Mouse (Mus musculus): ENCODE measurements around the gene Kcnk1. TPM values are rescaled to one million over a fixed set of nuclear protein-coding genes. Genes with fewer than 3 reads are reported as not detected.

Kcnk1 gene
- polyA plus RNA-seq, 1 experiment from 2014 or later: 66.5 TPM

DNA sequence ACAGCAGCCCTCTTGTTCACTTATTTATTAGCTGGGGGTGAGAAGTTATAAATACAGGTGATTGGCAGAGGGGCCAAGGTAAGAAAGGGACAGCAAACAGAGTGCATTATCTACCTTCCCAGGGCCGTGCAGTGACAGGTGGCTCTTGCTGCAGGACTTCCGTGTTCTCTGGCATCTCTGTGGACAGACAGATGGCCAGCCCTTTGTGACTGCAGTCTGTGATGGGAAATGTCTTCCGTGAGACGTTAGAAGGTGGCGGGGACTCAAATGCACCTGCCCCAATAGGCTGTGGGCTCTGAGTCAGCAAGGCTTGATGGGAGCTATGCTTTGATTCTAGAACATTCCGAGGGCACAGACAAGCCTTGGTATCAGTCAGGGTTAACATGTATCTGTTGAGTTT lies 17.4 kb downstream of the Kcnk1 start:
- no peaks in the 10 kb centered on the region for H3K9me3 ChIP-seq (replicated peaks; ENCODE audit: low read length)
- H3K27me3 ChIP-seq (ENCODE audit: insufficient read depth, low read length): no peaks in the 10 kb centered on the region
- TF ChIP-seq CTCF (IDR thresholded peaks at IDR 0.05; ENCODE audit: low read depth): no peak
- H3K4me3 ChIP-seq (replicated peaks; ENCODE audit: low read depth, low read length): no peak overlapping the region
- no peaks in the 10 kb centered on the region for H3K36me3 ChIP-seq (ENCODE audit: insufficient read depth, low read length)
- DNase-seq (ENCODE audit: low spot score) (no peak), ATAC-seq (replicated peaks; ENCODE audit: low FRiP score, low read depth) (no peak)
- H3K4me1 ChIP-seq (replicated peaks; ENCODE audit: insufficient read depth, low read length): no peaks in the 10 kb centered on the region
- whole genome bisulfite sequencing: 88% methylated on average over 6 of the region's 6 CpGs
- no peak overlapping the region for H3K9ac ChIP-seq (ENCODE audit: low read depth, low read length)
- no peak overlapping the region for H3K27ac ChIP-seq
- no peak overlapping the region for H3K4me2 ChIP-seq (ENCODE audit: low read length)

GRCm38 (mm10) chr8:126013646-126014045 lies 18.7 kb downstream of the Kcnk1 start:
- Histone ChIP-seq H3K4me2 (ENCODE audit: low read length) (no peak overlapping the region), H3K9ac (ENCODE audit: low read depth, low read length) (no peak overlapping the region), H3K36me3 (ENCODE audit: insufficient read depth, low read length) (no peaks in the 10 kb centered on the region), H3K27me3 (ENCODE audit: insufficient read depth, low read length) (no peaks in the 10 kb centered on the region), H3K4me3 (replicated peaks; ENCODE audit: low read depth, low read length) (no peak overlapping the region), H3K9me3 (replicated peaks; ENCODE audit: low read length) (no peaks in the 10 kb centered on the region), H3K4me1 (replicated peaks; ENCODE audit: insufficient read depth, low read length) (no peaks in the 10 kb centered on the region), H3K27ac (no peak overlapping the region)
- no peak for ATAC-seq (replicated peaks; ENCODE audit: low FRiP score, low read depth)
- 85% methylated on average over 5 of the region's 5 CpGs for WGBS
- TF ChIP-seq CTCF (IDR thresholded peaks at IDR 0.05; ENCODE audit: low read depth): no peak
- no peak for DNase-seq (ENCODE audit: low spot score)

- no peaks in the 10 kb centered on the region for H3K4me1 ChIP-seq (replicated peaks; ENCODE audit: insufficient read depth, low read length)
- WGBS: 87% methylated on average over 8 of the region's 8 CpGs
- DNase-seq (ENCODE audit: low spot score): no peak
- no peak overlapping the region for H3K4me2 ChIP-seq (ENCODE audit: low read length)
- H3K9me3 ChIP-seq (replicated peaks; ENCODE audit: low read length): no peaks in the 10 kb centered on the region
- H3K36me3 ChIP-seq (ENCODE audit: insufficient read depth, low read length): no peaks in the 10 kb centered on the region
- ATAC-seq (replicated peaks; ENCODE audit: low FRiP score, low read depth): no peak
- no peak overlapping the region for H3K9ac ChIP-seq (ENCODE audit: low read depth, low read length)
- no peaks in the 10 kb centered on the region for H3K27me3 ChIP-seq (ENCODE audit: insufficient read depth, low read length)
- H3K27ac ChIP-seq: no peak overlapping the region
- no peak overlapping the region for H3K4me3 ChIP-seq (replicated peaks; ENCODE audit: low read depth, low read length)
- no peak for TF ChIP-seq CTCF (IDR thresholded peaks at IDR 0.05; ENCODE audit: low read depth)
Observed at GRCm38 (mm10) chr8:126021932-126022331, 27.0 kb downstream of the Kcnk1 start.

- no peak for ATAC-seq (replicated peaks; ENCODE audit: low FRiP score, low read depth)
- H3K9me3 ChIP-seq (replicated peaks; ENCODE audit: low read length): no peaks in the 10 kb centered on the region
- H3K9ac ChIP-seq (ENCODE audit: low read depth, low read length): no peak overlapping the region
- no peak for TF ChIP-seq CTCF (IDR thresholded peaks at IDR 0.05; ENCODE audit: low read depth)
- no peaks in the 10 kb centered on the region for H3K36me3 ChIP-seq (ENCODE audit: insufficient read depth, low read length)
- no peaks in the 10 kb centered on the region for H3K27me3 ChIP-seq (ENCODE audit: insufficient read depth, low read length)
- DNase-seq (ENCODE audit: low spot score): no peak
- no peak overlapping the region for H3K4me3 ChIP-seq (replicated peaks; ENCODE audit: low read depth, low read length)
- no peak overlapping the region for H3K27ac ChIP-seq
- H3K4me1 ChIP-seq (replicated peaks; ENCODE audit: insufficient read depth, low read length): no peaks in the 10 kb centered on the region
- WGBS: 67% methylated on average over 3 of the region's 3 CpGs
- H3K4me2 ChIP-seq (ENCODE audit: low read length): no peak overlapping the region
Observed at GRCm38 (mm10) chr8:126023706-126024305, 28.8 kb downstream of the Kcnk1 start.

GRCm38 (mm10) chr8:126024891-126025290 lies 29.9 kb downstream of the Kcnk1 start:
- no peaks in the 10 kb centered on the region for H3K36me3 ChIP-seq (ENCODE audit: insufficient read depth, low read length)
- ATAC-seq (replicated peaks; ENCODE audit: low FRiP score, low read depth) (no peak), DNase-seq (ENCODE audit: low spot score) (no peak)
- no peak for TF ChIP-seq CTCF (IDR thresholded peaks at IDR 0.05; ENCODE audit: low read depth)
- no peak overlapping the region for H3K4me3 ChIP-seq (replicated peaks; ENCODE audit: low read depth, low read length)
- no peaks in the 10 kb centered on the region for H3K27me3 ChIP-seq (ENCODE audit: insufficient read depth, low read length)
- WGBS: 86% methylated on average over 16 of the region's 16 CpGs
- H3K9me3 ChIP-seq (replicated peaks; ENCODE audit: low read length): no peaks in the 10 kb centered on the region
- H3K27ac ChIP-seq: no peak overlapping the region
- H3K9ac ChIP-seq (ENCODE audit: low read depth, low read length): no peak overlapping the region
- H3K4me1 ChIP-seq (replicated peaks; ENCODE audit: insufficient read depth, low read length): no peaks in the 10 kb centered on the region
- H3K4me2 ChIP-seq (ENCODE audit: low read length): no peak overlapping the region

DNA sequence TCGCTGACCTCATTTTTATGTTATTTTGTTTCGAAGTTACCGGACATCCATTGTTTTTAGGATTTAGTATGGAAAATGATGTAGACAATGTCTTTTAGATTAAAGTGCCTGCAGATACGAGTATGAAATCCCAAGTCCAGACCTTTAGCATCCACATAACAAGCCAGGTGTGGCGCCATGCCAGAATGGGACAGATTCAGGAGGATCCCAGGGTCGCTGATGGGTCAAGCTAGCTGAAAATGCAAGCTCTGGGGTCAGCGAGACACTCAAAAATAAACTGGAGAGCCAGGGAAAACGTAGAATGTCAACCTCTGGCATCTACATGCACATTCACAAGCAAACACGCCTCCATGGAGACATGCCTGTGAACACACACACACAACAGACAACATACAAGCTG lies 31.2 kb downstream of the Kcnk1 start:
- 75% methylated on average over 9 of the region's 9 CpGs for WGBS
- no peak overlapping the region for H3K9ac ChIP-seq (ENCODE audit: low read depth, low read length)

GRCm38 (mm10) chr8:126026584-126026983 lies 31.6 kb downstream of the Kcnk1 start:
- Histone ChIP-seq H3K27me3 (ENCODE audit: insufficient read depth, low read length) (no peaks in the 10 kb centered on the region), H3K4me3 (replicated peaks; ENCODE audit: low read depth, low read length) (no peak overlapping the region), H3K27ac (peak overlapping the region; percentile 32), H3K9ac (ENCODE audit: low read depth, low read length) (no peak overlapping the region), H3K9me3 (replicated peaks; ENCODE audit: low read length) (no peaks in the 10 kb centered on the region), H3K4me2 (ENCODE audit: low read length) (no peak overlapping the region), H3K36me3 (ENCODE audit: insufficient read depth, low read length) (no peaks in the 10 kb centered on the region), H3K4me1 (replicated peaks; ENCODE audit: insufficient read depth, low read length) (no peaks in the 10 kb centered on the region)
- DNase-seq (ENCODE audit: low spot score) (peak; percentile 34), ATAC-seq (replicated peaks; ENCODE audit: low FRiP score, low read depth) (peak; percentile 59; the same call in 1 of the 2 replicates)
- WGBS: 54% methylated on average over 9 of the region's 9 CpGs
- no peak for TF ChIP-seq CTCF (IDR thresholded peaks at IDR 0.05; ENCODE audit: low read depth)

More for the DNA sequence above, 31.2 kb downstream of the Kcnk1 start:
- TF ChIP-seq CTCF (IDR thresholded peaks at IDR 0.05; ENCODE audit: low read depth): no peak
- Histone ChIP-seq H3K27ac (peak overlapping the region; percentile 32), H3K4me2 (ENCODE audit: low read length) (no peak overlapping the region), H3K4me1 (replicated peaks; ENCODE audit: insufficient read depth, low read length) (no peaks in the 10 kb centered on the region), H3K36me3 (ENCODE audit: insufficient read depth, low read length) (no peaks in the 10 kb centered on the region), H3K27me3 (ENCODE audit: insufficient read depth, low read length) (no peaks in the 10 kb centered on the region), H3K4me3 (replicated peaks; ENCODE audit: low read depth, low read length) (no peak overlapping the region), H3K9me3 (replicated peaks; ENCODE audit: low read length) (no peaks in the 10 kb centered on the region)
- no peak for DNase-seq (ENCODE audit: low spot score)
- ATAC-seq (replicated peaks; ENCODE audit: low FRiP score, low read depth): no peak

Data from kidney, postnatal 0 days (tissue).